Mouse (Mus musculus) MEL (cell line): ENCODE results near the gene Strada. TPM values are rescaled to one million over a fixed set of nuclear protein-coding genes. Genes with fewer than 3 reads are reported as not detected.

Source experiments
- DNase-seq: peaks from one replicate; pipeline ENCODE4 v3.0.0; 2011; ENCODE audit warnings: low read depth, low spot score
- H3K27ac ChIP-seq: 2 replicates; pipeline ENCODE4 v1.5.1; 2012; ENCODE audit warnings: low read depth, mild to moderate bottlenecking, control low read depth, low read length, moderate library complexity; ENCODE audit not compliant: control insufficient read depth
- H3K27me3 ChIP-seq, 2 experiments: fragments of 150-350 bp in 1 of 2; sonication (generic) in 1 of 2; 2 replicates each; pipeline ENCODE4 v1.6.1; 2012; ENCODE audit warnings: low read length in 2 of 2, mild to moderate bottlenecking in 2 of 2, improper control_type of control experiment in 1 of 2, moderate library complexity in 1 of 2; ENCODE audit not compliant: insufficient read depth in 2 of 2, control insufficient read depth in 1 of 2
- H3K36me3 ChIP-seq, 2 experiments: 2 replicates each; pipeline ENCODE4 v1.6.1; 2012 to 2014; ENCODE audit warnings: low read length in 2 of 2, improper control_type of control experiment in 1 of 2, inconsistent platforms in 1 of 2, mild to moderate bottlenecking in 1 of 2; ENCODE audit not compliant: insufficient read depth in 2 of 2, control insufficient read depth in 1 of 2
- H3K4me1 ChIP-seq, 2 experiments: fragments of 150-350 bp in 1 of 2; sonication (generic) in 1 of 2; 2 replicates each; pipeline ENCODE4 v1.6.1; 2012; ENCODE audit warnings: low read length in 2 of 2, improper control_type of control experiment in 1 of 2, mild to moderate bottlenecking in 1 of 2; ENCODE audit not compliant: insufficient read depth in 2 of 2, control insufficient read depth in 1 of 2
- H3K4me3 ChIP-seq, 2 experiments: fragments of 150-350 bp in 1 of 2; sonication (generic) in 1 of 2; 2 replicates each; pipeline ENCODE4 v1.5.1; 2012; ENCODE audit warnings: low read depth in 2 of 2, low read length in 2 of 2, mild to moderate bottlenecking in 2 of 2, moderate library complexity in 2 of 2, control low read depth in 1 of 2, improper control_type of control experiment in 1 of 2; ENCODE audit not compliant: control insufficient read depth in 1 of 2, insufficient read depth in 1 of 2
- H3K79me2 ChIP-seq: 2 replicates; pipeline ENCODE4 v1.6.1; 2012; ENCODE audit warnings: mild to moderate bottlenecking, low read length, moderate library complexity; ENCODE audit not compliant: control insufficient read depth, poor library complexity, insufficient read depth
- H3K9ac ChIP-seq: 2 replicates; pipeline ENCODE4 v1.6.1; 2012; ENCODE audit warnings: low read depth, mild to moderate bottlenecking, control low read depth, low read length, moderate library complexity; ENCODE audit not compliant: control insufficient read depth, poor library complexity, severe bottlenecking
- H3K9me3 ChIP-seq: fragments of 150-350 bp; sonication (generic); replicated peaks from 2 replicates; pipeline ENCODE4 v1.6.1; 2012; ENCODE audit warnings: mild to moderate bottlenecking, low read length, improper control_type of control experiment, moderate library complexity; ENCODE audit not compliant: insufficient read depth
- BHLHE40 ChIP-seq: IDR thresholded peaks from 2 replicates; pipeline ENCODE4 v1.6.1; 2012; ENCODE audit warnings: low read depth, mild to moderate bottlenecking, inconsistent platforms, low read length, improper control_type of control experiment, borderline replicate concordance
- CHD1 ChIP-seq: IDR thresholded peaks from 2 replicates; pipeline ENCODE4 v1.6.1; 2012; ENCODE audit warnings: low read depth, mild to moderate bottlenecking, inconsistent platforms, low read length, improper control_type of control experiment
- ELF1 ChIP-seq: IDR thresholded peaks from 2 replicates; pipeline ENCODE4 v1.6.1; 2014; ENCODE audit warnings: low read depth, mild to moderate bottlenecking, inconsistent platforms, low read length, improper control_type of control experiment, moderate library complexity
- GABPA ChIP-seq: IDR thresholded peaks from 2 replicates; pipeline ENCODE4 v1.6.1; 2012; ENCODE audit warnings: low read depth, mild to moderate bottlenecking, inconsistent platforms, low read length, improper control_type of control experiment, moderate library complexity
- HCFC1 ChIP-seq: IDR thresholded peaks from 2 replicates; pipeline ENCODE4 v1.6.1; 2012; ENCODE audit warnings: low read depth, mild to moderate bottlenecking, inconsistent platforms, low read length, improper control_type of control experiment, moderate library complexity
- JUND ChIP-seq: IDR thresholded peaks from 2 replicates; pipeline ENCODE4 v1.6.1; 2011; ENCODE audit warnings: low read depth, mild to moderate bottlenecking, improper control_type of control experiment, low read length
- MAX ChIP-seq: IDR thresholded peaks from 2 replicates; pipeline ENCODE4 v1.6.1; 2011; ENCODE audit warnings: low read length, improper control_type of control experiment
- MEF2A ChIP-seq: IDR thresholded peaks from 2 replicates; pipeline ENCODE4 v1.6.1; 2014; ENCODE audit warnings: low read depth, mild to moderate bottlenecking, inconsistent platforms, low read length, improper control_type of control experiment; ENCODE audit not compliant: poor library complexity, insufficient replicate concordance, severe bottlenecking; ENCODE audit errors: extremely low read depth
- MYB ChIP-seq: IDR thresholded peaks from 2 replicates; pipeline ENCODE4 v1.6.1; 2011; ENCODE audit warnings: mild to moderate bottlenecking, low read depth, low read length, improper control_type of control experiment
- MYC ChIP-seq: IDR thresholded peaks from 2 replicates; pipeline ENCODE4 v1.6.1; 2011; ENCODE audit warnings: low read depth, mild to moderate bottlenecking, low read length, improper control_type of control experiment, moderate library complexity
- NRF1 ChIP-seq: IDR thresholded peaks from 2 replicates; pipeline ENCODE4 v1.6.1; 2014; ENCODE audit warnings: low read depth, mild to moderate bottlenecking, inconsistent platforms, low read length, improper control_type of control experiment, moderate library complexity; ENCODE audit not compliant: poor library complexity, insufficient read depth, severe bottlenecking
- POLR2A ChIP-seq, 2 experiments: IDR thresholded peaks; 2 replicates each; pipeline ENCODE4 v1.6.1; 2011 to 2012; ENCODE audit warnings: low read length in 2 of 2, mild to moderate bottlenecking in 2 of 2, control low read depth in 1 of 2, improper control_type of control experiment in 1 of 2, low read depth in 1 of 2, moderate library complexity in 1 of 2; ENCODE audit not compliant: control insufficient read depth in 1 of 2, insufficient read depth in 1 of 2, poor library complexity in 1 of 2
- TBP ChIP-seq: IDR thresholded peaks from 2 replicates; pipeline ENCODE4 v1.8.0; 2011; ENCODE audit warnings: low read depth, low read length, improper control_type of control experiment
- TCF12 ChIP-seq: IDR thresholded peaks from 2 replicates; pipeline ENCODE4 v1.6.1; 2014; ENCODE audit warnings: low read depth, mild to moderate bottlenecking, inconsistent platforms, low read length, improper control_type of control experiment, moderate library complexity
- UBTF ChIP-seq: IDR thresholded peaks from 2 replicates; pipeline ENCODE4 v1.6.1; 2012; ENCODE audit warnings: low read depth, mild to moderate bottlenecking, inconsistent platforms, low read length, improper control_type of control experiment, moderate library complexity, borderline replicate concordance; ENCODE audit not compliant: insufficient read depth
- ZKSCAN1 ChIP-seq: IDR thresholded peaks from 2 replicates; pipeline ENCODE4 v1.6.1; 2012; ENCODE audit warnings: low read depth, mild to moderate bottlenecking, inconsistent platforms, low read length, improper control_type of control experiment, moderate library complexity
- ZMIZ1 ChIP-seq: IDR thresholded peaks from 2 replicates; pipeline ENCODE4 v1.6.1; 2012; ENCODE audit warnings: low read depth, mild to moderate bottlenecking, inconsistent platforms, low read length, improper control_type of control experiment, moderate library complexity
- polyA plus RNA-seq, 2 experiments: library from polyadenylated mRNA; stranded (reverse) in 1 of 2; unstranded in 1 of 2; fragments of >175 nt in 1 of 2; fragments of >200 nt in 1 of 2; gene quantifications; 2 replicates each; pipeline versions ENCODE4 v1.2.1 to v1.2.4; 2012; ENCODE audit warnings: low replicate concordance in 2 of 2, low read depth in 1 of 2; ENCODE audit not compliant: insufficient read length in 2 of 2, insufficient read depth in 1 of 2, missing spikeins in 1 of 2
- total RNA-seq: library from RNA; depleted of rRNA; stranded (reverse); fragments of 300-350 nt; gene quantifications from 2 replicates; pipeline ENCODE4 v1.2.3, GENCODE M21; 2012

Strada gene
- total and polyA plus RNA-seq, 3 experiments, result 25.5 to 39.8 TPM; not detected in 1

GRCm38 (mm10) chr11:106154091-106154490, 47.9 kb downstream of the Strada start:
- Histone ChIP-seq H3K9me3 (no peaks in the 10 kb centered on the region), H3K27me3 (no peaks in the 10 kb centered on the region), H3K4me1 (peaks cover 0 to 14% of the 10 kb centered on the region in 2 experiments; a peak in 2 of 4 replicates), H3K9ac (no peak overlapping the region), H3K4me3 (no peak overlapping the region), H3K27ac (no peak overlapping the region), H3K79me2 (peaks cover 6% of the 10 kb centered on the region), H3K36me3 (peaks cover 0 to 4% of the 10 kb centered on the region in 2 experiments; a peak in 1 of 4 replicates)
- TF ChIP-seq ELF1, result no peak
- no peak for TF ChIP-seq MYB
- no peak for TF ChIP-seq ZKSCAN1
- TF ChIP-seq JUND, result no peak
- no peak for TF ChIP-seq BHLHE40
- TF ChIP-seq CHD1, result no peak
- TF ChIP-seq TCF12, result no peak
- TF ChIP-seq MYC, result no peak
- TF ChIP-seq MAX, result no peak
- no peak; a peak in 1 of 4 replicates for TF ChIP-seq POLR2A (IDR thresholded peaks at IDR 0.05; ENCODE audit: control insufficient read depth in 1 of 2, insufficient read depth in 1 of 2, low read depth in 1 of 2, low read length in 2 of 2, poor library complexity in 1 of 2)
- no peak for TF ChIP-seq GABPA
- TF ChIP-seq UBTF, result no peak
- no peak for TF ChIP-seq NRF1
- TF ChIP-seq HCFC1, result no peak
- DNase-seq, result no peak

- H3K36me3 ChIP-seq, result no peaks in the 10 kb centered on the region
Observed at GRCm38 (mm10) chr11:106152132-106152531, 49.8 kb downstream of the Strada start.

More at GRCm38 (mm10) chr11:106152132-106152531, 49.8 kb downstream of the Strada start:
- H3K9ac ChIP-seq, result no peak overlapping the region
- no peaks in the 10 kb centered on the region for H3K27me3 ChIP-seq
- TF ChIP-seq MAX (no peak), MYB (no peak), MEF2A (no peak), ZMIZ1 (no peak), POLR2A (IDR thresholded peaks at IDR 0.05; ENCODE audit: control insufficient read depth in 1 of 2, insufficient read depth in 1 of 2, low read depth in 1 of 2, low read length in 2 of 2, poor library complexity in 1 of 2) (no peak), TBP (no peak), BHLHE40 (no peak), UBTF (no peak)
- TF ChIP-seq, all 39 proteins: peak for 0
- Histone ChIP-seq H3K4me3 (no peak overlapping the region), H3K9me3 (no peaks in the 10 kb centered on the region), H3K4me1 (no peaks in the 10 kb centered on the region), H3K27ac (no peak overlapping the region), H3K79me2 (no peaks in the 10 kb centered on the region)
- no peak for DNase-seq
